Mouse (Mus musculus): ENCODE measurements around the gene Dedd.

The Dedd gene

DNA sequence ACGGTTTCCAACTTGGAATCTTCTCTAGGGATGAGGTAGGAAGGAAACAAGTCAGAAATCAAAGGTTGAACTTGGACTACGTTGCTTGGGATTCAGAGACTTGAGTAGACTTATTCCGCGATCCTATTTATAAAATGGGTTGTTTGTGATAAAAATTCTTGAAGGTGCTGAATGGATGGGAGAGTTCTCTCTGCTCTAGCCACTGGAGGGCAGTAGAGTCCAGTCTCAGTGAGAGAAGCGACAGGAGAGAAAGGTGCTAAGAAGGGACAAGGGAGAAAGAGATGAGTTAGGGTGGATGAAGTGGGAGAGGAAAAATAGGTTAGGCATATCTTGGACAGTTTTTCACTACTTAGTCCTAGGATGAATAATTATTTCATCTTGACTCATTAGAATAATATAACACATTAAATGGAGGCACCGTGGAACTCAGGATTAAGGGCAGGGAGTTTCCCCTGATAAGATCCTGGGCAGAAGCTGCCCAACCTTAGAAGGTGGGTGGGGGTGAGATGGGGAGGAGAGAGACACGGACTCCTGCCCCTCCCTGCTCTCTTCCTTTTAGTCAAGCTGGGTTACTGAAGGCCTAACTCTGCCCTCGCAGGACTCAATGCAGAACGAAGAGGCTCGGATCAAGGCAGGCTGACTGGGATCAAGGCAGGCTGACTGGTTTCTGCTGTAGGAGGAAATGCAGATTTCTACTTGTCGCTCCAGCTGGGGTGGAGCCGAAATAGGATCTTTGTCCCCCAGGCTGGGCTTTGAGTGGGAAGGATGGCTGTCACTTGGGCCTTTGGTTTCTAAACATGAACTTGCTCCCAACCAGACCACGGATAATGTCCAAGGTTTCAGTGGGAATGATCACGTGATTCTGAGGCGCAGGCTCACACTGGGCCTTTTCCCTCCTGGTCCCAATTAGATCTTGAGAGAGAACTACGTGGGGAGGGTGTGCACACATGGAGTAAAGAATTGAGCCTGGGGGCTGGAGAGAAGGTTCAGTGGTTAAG is 32.5 kb downstream of the Dedd start:
- peak in 1 of 2 experiments; percentile 52 for DNase-seq

DNA sequence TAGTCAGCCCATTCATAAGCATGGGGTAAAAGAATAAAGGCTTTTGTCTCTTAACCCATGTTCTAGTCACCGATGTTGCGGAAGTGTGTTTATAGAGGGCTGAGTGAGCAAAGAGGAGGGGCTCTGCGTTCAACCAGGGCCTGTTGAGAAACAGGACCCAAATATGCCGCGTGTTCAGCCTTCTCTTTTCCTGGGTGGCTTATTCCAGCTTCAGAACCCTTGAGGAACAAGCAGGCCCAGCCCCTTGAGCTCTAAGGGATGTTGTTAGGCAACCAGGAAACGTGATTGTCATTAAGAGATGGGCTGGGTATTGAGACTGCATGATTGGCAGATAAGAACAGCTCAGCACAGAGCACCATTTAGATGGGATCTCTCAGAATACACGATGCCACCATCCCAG is 37.0 kb downstream of the Dedd start:
- no peak for DNase-seq

DNA sequence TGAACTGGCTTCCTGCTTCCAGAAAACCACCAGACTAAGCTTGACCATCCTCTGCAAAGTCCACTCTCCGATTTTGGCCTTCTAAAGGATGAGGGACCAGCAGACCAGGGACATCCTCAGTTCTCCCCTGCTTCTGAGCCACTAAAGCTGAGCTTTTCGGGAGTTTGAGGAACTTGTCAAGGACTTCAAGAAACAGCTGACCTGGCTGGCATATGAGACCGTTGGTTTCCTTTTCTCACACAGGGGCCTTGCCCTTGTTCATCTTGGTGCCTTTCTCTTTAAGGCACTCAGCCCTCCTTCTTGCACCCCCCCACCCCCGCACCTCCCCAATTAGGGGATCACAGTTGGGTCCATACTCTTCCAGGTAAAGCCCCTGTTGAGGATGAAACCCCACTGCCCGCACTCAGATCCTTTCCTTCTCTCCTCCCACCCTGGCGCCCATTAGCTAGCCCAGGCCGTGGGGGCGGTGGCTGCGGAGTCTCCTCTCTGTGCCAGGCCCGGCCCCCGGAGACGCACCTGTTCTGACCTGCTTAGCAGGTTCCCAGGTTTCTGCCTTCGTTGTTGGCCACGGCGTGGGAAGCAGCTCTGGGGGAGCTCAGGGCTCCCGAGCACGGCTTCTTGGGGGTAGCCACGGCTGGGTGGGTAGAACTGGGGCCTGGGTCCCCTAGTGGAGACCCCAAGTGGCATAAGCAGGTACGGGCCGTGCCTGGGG is 41.1 kb downstream of the Dedd start, which contains the start of gene Nectin4:
TSS of gene Nectin4 (plus strand) at position 255 of the 712 bp plus-strand sequence.
- no peak for DNase-seq

DNA sequence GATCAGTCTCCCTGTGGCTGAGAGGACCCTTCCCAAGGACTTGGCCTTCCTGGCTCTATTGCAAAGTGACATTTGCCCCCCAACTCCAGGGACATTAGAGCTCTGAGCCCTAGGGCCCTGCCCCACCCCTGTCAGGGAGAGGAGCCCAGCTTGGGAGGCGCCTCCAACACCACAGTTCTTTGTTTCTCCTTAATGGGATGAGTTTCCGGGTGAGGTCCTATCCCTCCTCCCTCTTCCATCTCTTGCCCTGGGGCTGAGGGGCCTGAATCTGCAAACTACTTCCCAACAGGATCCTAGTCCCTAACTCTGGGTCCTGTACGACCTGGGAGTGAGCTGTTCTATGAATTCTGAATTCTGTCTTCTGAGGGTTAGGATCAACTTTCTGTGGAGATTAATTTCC is 43.9 kb downstream of the Dedd start:
- no peak for DNase-seq

DNA sequence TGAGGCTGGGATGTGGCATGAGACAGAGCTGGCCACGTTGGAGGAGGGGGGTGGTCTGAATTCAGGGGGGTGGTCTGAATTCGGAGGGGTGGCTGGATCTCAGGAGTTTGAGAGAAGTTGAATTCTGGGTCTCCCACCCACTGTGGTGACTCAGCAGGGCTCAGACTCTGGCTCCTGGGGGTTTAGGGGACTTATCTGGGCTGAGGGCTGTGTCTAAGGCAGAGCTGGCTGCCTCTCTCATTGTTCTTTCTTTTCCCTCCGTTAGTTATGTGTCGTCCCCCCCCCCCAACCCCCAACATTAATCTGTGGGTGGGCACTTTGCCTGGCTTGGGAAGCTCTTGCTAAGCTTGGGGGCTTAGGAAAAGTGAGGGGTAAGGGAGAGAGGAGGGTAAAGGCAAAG is 45.0 kb downstream of the Dedd start:
- DNase-seq = no peak

DNA sequence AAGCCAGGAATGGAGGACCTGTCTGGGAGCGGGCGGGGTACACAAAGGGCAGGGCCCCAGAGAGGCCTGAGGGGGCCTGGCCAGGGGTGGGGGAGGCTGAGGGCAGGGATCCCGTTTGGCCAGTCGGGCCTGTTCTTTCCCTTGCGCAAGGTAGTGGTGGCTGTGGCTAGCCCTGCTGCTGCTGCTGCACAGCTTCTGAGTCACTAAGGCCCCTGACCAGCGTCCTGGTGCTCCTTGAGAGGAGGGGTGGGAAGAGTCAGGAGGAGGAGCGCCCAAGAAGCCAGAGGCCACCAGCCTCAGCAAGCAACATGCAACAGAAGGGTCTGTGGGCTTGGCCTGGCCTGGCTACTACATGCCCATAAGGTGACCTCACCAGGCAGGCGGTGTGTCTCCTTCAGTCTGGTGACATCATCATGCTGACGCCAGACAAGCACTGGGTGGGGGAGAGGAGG is 46.7 kb downstream of the Dedd start:
- no peak for DNase-seq

DNA sequence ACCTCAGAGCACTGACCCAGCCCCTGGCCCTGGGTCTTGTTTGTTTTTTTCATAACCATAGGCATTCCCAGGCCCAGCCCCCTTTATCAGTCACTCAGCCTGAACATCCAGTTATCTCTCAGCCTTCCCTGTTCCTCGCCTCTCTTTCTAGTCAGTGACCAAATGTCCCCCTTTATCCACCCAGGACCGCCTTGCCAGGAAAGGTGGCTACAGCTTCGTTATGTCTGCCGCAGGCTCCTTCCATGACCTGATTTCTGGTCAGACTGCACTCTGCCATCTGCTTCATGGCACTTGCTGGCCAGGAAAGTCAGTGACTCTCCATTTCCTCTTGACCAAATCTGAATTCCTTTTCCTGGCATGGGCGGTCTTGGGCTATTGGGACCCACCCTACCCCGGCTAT is 49.4 kb downstream of the Dedd start:
- no peak for DNase-seq

DNA sequence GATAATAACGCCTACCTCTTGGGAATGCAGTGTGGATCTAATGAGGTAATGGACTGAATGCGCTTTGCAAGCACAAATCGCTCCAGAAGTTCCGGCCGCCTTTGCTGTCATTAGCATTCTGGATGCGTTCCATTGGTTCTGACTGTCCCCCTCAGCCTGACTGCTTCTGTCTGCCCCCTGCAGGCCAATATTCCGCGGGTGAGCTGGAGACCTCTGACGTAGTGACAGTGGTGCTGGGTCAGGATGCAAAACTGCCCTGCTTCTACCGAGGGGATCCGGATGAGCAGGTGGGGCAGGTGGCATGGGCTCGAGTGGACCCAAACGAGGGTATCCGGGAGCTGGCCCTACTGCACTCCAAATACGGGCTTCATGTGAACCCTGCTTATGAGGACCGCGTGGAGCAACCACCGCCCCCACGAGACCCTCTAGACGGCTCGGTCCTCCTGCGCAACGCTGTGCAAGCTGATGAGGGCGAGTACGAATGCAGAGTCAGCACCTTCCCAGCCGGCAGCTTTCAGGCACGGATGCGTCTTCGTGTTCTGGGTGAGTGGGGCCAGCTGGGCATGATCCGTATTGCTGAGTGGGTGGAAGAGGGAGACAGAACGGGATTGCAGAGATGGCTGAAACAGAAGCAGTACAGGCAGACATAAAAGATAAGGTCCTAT is 51.1 kb downstream of the Dedd start:
- peak; percentile 48 to 58 for DNase-seq

DNA sequence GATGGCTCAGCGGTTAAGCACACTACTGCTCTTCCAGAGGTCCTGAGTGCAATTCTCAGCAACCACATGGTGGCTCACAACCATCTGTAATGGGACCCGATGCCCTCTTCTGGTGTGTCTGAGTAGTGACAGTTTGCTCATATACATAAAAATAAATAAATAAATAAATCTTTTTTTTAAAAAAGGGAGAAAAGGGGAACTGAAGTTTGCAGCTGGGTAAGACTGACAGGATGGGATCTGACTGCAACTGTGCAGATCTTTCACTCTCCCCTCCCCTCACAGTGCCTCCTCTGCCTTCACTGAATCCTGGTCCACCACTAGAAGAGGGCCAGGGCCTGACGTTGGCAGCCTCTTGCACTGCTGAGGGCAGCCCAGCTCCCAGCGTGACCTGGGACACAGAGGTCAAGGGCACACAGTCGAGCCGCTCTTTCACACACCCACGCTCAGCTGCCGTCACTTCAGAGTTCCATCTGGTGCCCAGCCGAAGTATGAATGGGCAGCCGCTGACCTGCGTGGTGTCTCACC is 53.2 kb downstream of the Dedd start:
- no peak for DNase-seq

DNA sequence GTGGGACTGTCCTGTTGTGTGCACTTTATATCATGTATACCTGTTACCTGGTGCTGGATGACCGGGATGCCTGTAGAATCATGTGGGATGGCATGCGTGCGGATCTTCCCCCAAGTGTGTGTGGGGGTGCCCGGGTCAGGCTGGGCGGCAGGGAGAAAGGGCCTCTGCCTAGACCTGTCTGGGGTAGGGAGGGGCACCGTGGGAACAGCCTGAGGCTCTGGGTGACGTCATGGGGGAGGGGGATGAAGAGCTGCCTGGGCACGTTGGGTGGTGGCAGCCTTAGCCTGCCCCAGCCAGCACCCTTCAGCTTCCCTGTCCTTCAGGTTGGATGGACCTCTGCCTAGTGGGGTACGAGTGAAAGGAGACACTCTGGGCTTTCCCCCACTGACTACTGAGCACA is 55.4 kb downstream of the Dedd start:
- DNase-seq = no peak

DNA sequence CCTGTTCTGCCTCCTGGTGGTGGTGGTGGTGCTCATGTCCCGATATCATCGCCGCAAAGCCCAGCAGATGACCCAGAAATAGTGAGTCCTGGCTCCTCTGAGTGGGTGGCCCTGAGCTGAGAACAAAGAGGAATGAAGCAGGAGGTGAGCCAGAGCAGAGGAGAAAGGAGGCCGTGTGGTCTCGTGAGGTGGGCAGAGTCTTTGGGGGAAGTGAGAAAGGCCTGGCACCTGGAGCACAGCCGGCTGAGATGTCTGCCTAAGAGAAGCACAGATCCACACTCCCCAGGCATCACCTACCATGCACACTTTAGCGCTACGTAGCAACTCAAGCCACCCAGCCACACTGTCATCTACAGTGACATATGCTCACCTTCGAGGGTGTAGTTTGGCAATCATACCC is 56.2 kb downstream of the Dedd start:
- DNase-seq = no peak

DNA sequence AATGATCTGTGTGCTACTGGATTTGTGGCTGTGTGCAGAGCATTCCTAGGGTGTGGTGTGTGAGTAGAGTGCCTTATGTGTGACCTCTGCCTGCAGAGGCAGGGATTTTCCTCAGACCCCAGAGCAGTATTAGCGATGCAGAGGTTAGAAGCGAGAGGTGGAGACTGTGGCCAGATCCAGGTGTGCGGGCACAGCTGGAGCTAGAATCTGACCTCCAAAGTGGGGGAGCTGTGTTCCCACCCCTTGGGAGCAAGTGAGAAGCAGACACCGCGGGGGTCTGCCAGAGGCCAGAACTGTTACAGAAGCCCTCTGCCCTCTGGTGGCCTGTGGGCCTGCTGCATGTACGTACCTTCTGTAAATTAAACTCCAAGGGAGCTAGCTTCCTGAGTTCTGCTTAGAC is 58.2 kb downstream of the Dedd start:
- peak in 1 of 2 experiments; percentile 50 for DNase-seq

DNA sequence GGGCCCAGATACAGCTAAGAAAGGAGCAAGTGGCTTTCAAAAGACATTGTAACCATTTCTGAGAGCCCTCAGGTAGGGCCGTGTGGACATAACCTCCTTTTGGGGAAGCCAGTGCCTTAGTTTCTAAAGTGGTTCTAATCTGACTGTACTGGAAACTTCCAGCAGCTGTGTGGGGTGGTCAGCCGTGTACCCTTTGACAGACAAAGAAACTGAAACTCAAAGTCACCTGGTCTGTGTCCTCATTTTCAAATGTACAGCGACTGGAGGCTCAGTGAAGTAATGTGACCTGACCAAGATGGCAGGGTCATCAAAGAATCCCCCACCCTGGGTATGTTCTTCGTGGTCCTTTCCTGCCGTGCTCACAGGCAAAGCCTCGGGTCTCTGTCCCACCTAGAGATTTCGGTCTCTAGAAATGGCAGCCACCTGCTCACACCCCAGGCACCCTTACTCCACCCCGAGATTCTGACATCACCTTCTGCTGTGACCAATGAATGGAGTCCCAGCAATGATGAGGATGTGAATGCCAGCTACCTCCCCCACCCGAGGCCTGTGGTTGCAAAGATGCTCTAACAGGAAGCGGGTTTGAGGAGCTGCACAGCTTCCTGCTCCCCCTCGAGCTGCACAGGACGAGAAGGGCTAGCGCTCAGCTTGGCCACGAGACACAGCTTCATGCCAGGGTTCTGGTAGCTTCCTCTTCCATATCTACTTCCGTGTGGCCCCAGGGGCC is 59.6 kb downstream of the Dedd start, which contains the start of gene Arhgap30:
TSS of gene Arhgap30 (plus strand) at position 579 of the 727 bp plus-strand sequence.
- peak; percentile 92 to 97 for DNase-seq

DNA sequence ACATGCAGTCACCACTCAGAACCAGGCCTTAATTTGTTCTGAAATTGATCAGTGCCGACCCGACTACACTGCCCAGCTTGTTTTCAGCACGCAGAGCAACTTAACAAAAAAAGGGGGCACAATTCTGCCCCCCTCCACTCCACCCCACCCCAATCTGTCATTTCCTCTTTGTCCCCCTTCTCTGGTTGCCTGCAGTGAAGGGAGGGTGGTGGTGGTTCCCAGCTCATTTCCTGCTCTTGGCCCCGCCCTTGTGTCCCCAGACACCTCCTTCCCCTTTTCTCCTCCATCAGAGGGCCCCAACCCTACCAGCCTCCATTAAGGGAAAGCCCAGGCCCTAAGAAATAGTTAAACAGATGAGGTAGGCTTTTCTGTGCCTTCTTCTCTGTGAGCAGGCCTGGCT is 61.2 kb downstream of the Dedd start:
- peak; percentile 68 to 82 for DNase-seq
